Mouse (Mus musculus) MEL (cell line): ENCODE measurements around the gene Traf5.

ENCODE experiments used
- EP300 ChIP-seq, 2 experiments: IDR thresholded peaks; 2 replicates each; pipeline ENCODE4 v1.6.1; 2011; ENCODE audit warnings: improper control_type of control experiment in 2 of 2, low read length in 2 of 2, low read depth in 1 of 2, mild to moderate bottlenecking in 1 of 2
- NELFE ChIP-seq: IDR thresholded peaks from 2 replicates; pipeline ENCODE4 v1.6.1; 2011; ENCODE audit warnings: low read depth, low read length, improper control_type of control experiment

GRCm38 (mm10) chr1:191981426-191982102, 110.8 kb downstream of the Traf5 start:
- TF ChIP-seq NELFE (no peak), EP300 (IDR thresholded peaks at IDR 0.05; ENCODE audit: low read depth in 1 of 2, low read length in 2 of 2) (no peak)
